Comparison of ENCODE assay signal across 7 mouse cellular contexts in genomic region chr1:45905107-45905821, GRCm38 (mm10). TPM values are rescaled to one million over a fixed set of nuclear protein-coding genes. Genes with fewer than 3 reads are reported as not detected.
DNase-seq lines count a peak whose midpoint lies in the region; ATAC-seq lines count a peak whose summit lies in the region.

No protein-coding gene starts in this region.

- no peaks in the 10 kb centered on the region for H3K9me3 ChIP-seq in embryonic facial prominence, embryonic 11.5 days (replicated peaks; ENCODE audit: control insufficient read depth, low read length)
- no peaks in the 10 kb centered on the region for H3K9me3 ChIP-seq in hindbrain, embryonic 11.5 days (ENCODE audit: control insufficient read depth, low read length)
- H3K9me3 ChIP-seq in limb, embryonic 12.5 days: no peaks in the 10 kb centered on the region
- no peaks in the 10 kb centered on the region for H3K9me3 ChIP-seq in midbrain, embryonic 13.5 days

- DNase-seq in adrenal gland, postnatal 25 days: peak; percentile 34
- DNase-seq in embryonic facial prominence, embryonic 11.5 days (ENCODE audit: low spot score): peak; percentile 35
- DNase-seq in hindbrain, embryonic 11.5 days (ENCODE audit: low spot score): peak; percentile 20
- no peak for DNase-seq in frontal cortex, postnatal 14 days (ENCODE audit: low spot score in 2 of 2)

- H3K27ac ChIP-seq in embryonic facial prominence, embryonic 11.5 days (replicated peaks; ENCODE audit: low read depth, low read length): no peak overlapping the region
- no peak overlapping the region for H3K27ac ChIP-seq in hindbrain, embryonic 11.5 days (ENCODE audit: low read depth, low read length)
- H3K27ac ChIP-seq in limb, embryonic 12.5 days: peak overlapping the region; percentile 29; the same call in 1 of the 2 replicates
- H3K27ac ChIP-seq in midbrain, embryonic 13.5 days: peak overlapping the region; percentile 44

- 0 out of 2 replicates have a peak, but pooled peaks cover 6% of the 10 kb centered on the region for H3K4me1 ChIP-seq in embryonic facial prominence, embryonic 11.5 days (ENCODE audit: control insufficient read depth, insufficient read depth, low read length)
- no peaks in the 10 kb centered on the region for H3K4me1 ChIP-seq in hindbrain, embryonic 11.5 days (replicated peaks; ENCODE audit: control insufficient read depth, insufficient read depth, low read length)
- peaks cover 10% of the 10 kb centered on the region for H3K4me1 ChIP-seq in limb, embryonic 12.5 days (replicated peaks)
- H3K4me1 ChIP-seq in midbrain, embryonic 13.5 days (replicated peaks): peaks cover 6% of the 10 kb centered on the region; the same call in 1 of the 2 replicates

- peak; percentile 76; the same call in 1 of the 2 replicates for ATAC-seq in embryonic facial prominence, embryonic 11.5 days (replicated peaks; ENCODE audit: insufficient number of reproducible peaks, low FRiP score, low TSS enrichment, low read depth)
- ATAC-seq in hindbrain, embryonic 11.5 days (ENCODE audit: low FRiP score): peak; percentile 86
- peak; percentile 78 for ATAC-seq in limb, embryonic 12.5 days (ENCODE audit: insufficient number of reproducible peaks, insufficient read depth, low FRiP score, low TSS enrichment, low read depth)
- peak; percentile 93 for ATAC-seq in midbrain, embryonic 13.5 days
- no peak for ATAC-seq in monocyte, adult 5-6 weeks (replicated peaks; ENCODE audit: insufficient number of reproducible peaks, low FRiP score, low TSS enrichment, poor library complexity, severe bottlenecking)

- 17% methylated on average over 5 of the region's 5 CpGs for WGBS in embryonic facial prominence, embryonic 11.5 days
- 29% methylated on average over 5 of the region's 5 CpGs for WGBS in hindbrain, embryonic 11.5 days
- 15% methylated on average over 5 of the region's 5 CpGs for WGBS in limb, embryonic 12.5 days
- WGBS in midbrain, embryonic 13.5 days: 13% methylated on average over 5 of the region's 5 CpGs

- H3K27me3 ChIP-seq in embryonic facial prominence, embryonic 11.5 days (ENCODE audit: control insufficient read depth, insufficient read depth, low read length): no peaks in the 10 kb centered on the region
- H3K27me3 ChIP-seq in hindbrain, embryonic 11.5 days (ENCODE audit: control insufficient read depth, insufficient read depth, low read length): no peaks in the 10 kb centered on the region
- H3K27me3 ChIP-seq in limb, embryonic 12.5 days: no peaks in the 10 kb centered on the region
- H3K27me3 ChIP-seq in midbrain, embryonic 13.5 days: no peaks in the 10 kb centered on the region

- H3K4me3 ChIP-seq in embryonic facial prominence, embryonic 11.5 days (ENCODE audit: low read depth, low read length): no peak overlapping the region
- H3K4me3 ChIP-seq in hindbrain, embryonic 11.5 days (ENCODE audit: low read depth, low read length): no peak overlapping the region
- H3K4me3 ChIP-seq in limb, embryonic 12.5 days (replicated peaks): no peak overlapping the region
- no peak overlapping the region for H3K4me3 ChIP-seq in midbrain, embryonic 13.5 days (replicated peaks)

- no peak overlapping the region for H3K4me2 ChIP-seq in embryonic facial prominence, embryonic 11.5 days (ENCODE audit: low read depth, low read length)
- H3K4me2 ChIP-seq in hindbrain, embryonic 11.5 days (replicated peaks; ENCODE audit: low read depth, low read length): no peak overlapping the region
- no peak overlapping the region for H3K4me2 ChIP-seq in limb, embryonic 12.5 days
- H3K4me2 ChIP-seq in midbrain, embryonic 13.5 days (replicated peaks): no peak overlapping the region

- no peaks in the 10 kb centered on the region for H3K36me3 ChIP-seq in embryonic facial prominence, embryonic 11.5 days (replicated peaks; ENCODE audit: control insufficient read depth, insufficient read depth, low read depth, low read length)
- H3K36me3 ChIP-seq in hindbrain, embryonic 11.5 days (ENCODE audit: control insufficient read depth, insufficient read depth, low read length): no peaks in the 10 kb centered on the region
- no peaks in the 10 kb centered on the region for H3K36me3 ChIP-seq in limb, embryonic 12.5 days
- no peaks in the 10 kb centered on the region for H3K36me3 ChIP-seq in midbrain, embryonic 13.5 days

- no peak overlapping the region for H3K9ac ChIP-seq in embryonic facial prominence, embryonic 11.5 days (replicated peaks; ENCODE audit: low read length)
- no peak overlapping the region for H3K9ac ChIP-seq in hindbrain, embryonic 11.5 days (ENCODE audit: low read depth, low read length)
- no peak overlapping the region for H3K9ac ChIP-seq in limb, embryonic 12.5 days (replicated peaks)
- no peak overlapping the region for H3K9ac ChIP-seq in midbrain, embryonic 13.5 days (replicated peaks)

RNA-seq across cellular contexts. Expression of gene Gm5269, which starts 15.2 kb away (rescaled TPM):
- total RNA-seq in adrenal gland, postnatal 25 days (2021): not detected in 2 replicates
- polyA plus RNA-seq in embryonic facial prominence, embryonic 11.5 days (2014; fragmentation: Nextera tagmentation; extraction: Ambion mirVana): not detected in 2 replicates
- polyA plus RNA-seq in hindbrain, embryonic 11.5 days (2014; fragmentation: Nextera tagmentation; extraction: Ambion mirVana): not detected in 2 replicates
- polyA plus RNA-seq in limb, embryonic 12.5 days (2016; fragmentation: Nextera tagmentation; extraction: Ambion mirVana): not detected in 2 replicates
- not detected in 2 replicates for polyA plus RNA-seq in midbrain, embryonic 13.5 days (2015; fragmentation: Nextera tagmentation; extraction: Ambion mirVana)
- total RNA-seq in monocyte, adult 5-6 weeks (2017): not detected in 3 replicates

RNA-seq across cellular contexts. Expression of gene Slc40a1, which starts 21.1 kb away (rescaled TPM):
- total RNA-seq in adrenal gland, postnatal 25 days (2021): 11.1 and 11.8 TPM in 2 replicates
- 11.7 and 14.0 TPM in 2 replicates for polyA plus RNA-seq in embryonic facial prominence, embryonic 11.5 days (2014; fragmentation: Nextera tagmentation; extraction: Ambion mirVana)
- 17.4 and 17.9 TPM in 2 replicates for polyA plus RNA-seq in hindbrain, embryonic 11.5 days (2014; fragmentation: Nextera tagmentation; extraction: Ambion mirVana)
- 10.9 and 12.5 TPM in 2 replicates for polyA plus RNA-seq in limb, embryonic 12.5 days (2016; fragmentation: Nextera tagmentation; extraction: Ambion mirVana)
- 27.5 and 30.0 TPM in 2 replicates for polyA plus RNA-seq in midbrain, embryonic 13.5 days (2015; fragmentation: Nextera tagmentation; extraction: Ambion mirVana)
- total RNA-seq in monocyte, adult 5-6 weeks (2017): 2.0 to 5.7 TPM in 2 of 3 replicates, not detected in the other

Comparison
In these comparisons a context has a peak if more than half of its experiments do, and no peak if none do; other contexts are left out.
1. DNase-seq: peak in adrenal gland, postnatal 25 days (single experiment), embryonic facial prominence, embryonic 11.5 days (single experiment) and hindbrain, embryonic 11.5 days (single experiment); none in frontal cortex, postnatal 14 days (0 of 2).
2. H3K27ac ChIP-seq: peak in limb, embryonic 12.5 days (single experiment) and midbrain, embryonic 13.5 days (single experiment); none in embryonic facial prominence, embryonic 11.5 days (single experiment) and hindbrain, embryonic 11.5 days (single experiment).